Mouse (Mus musculus): Measurements from ENCODE around the gene Tsga10ip. TPM values are rescaled to one million over a fixed set of nuclear protein-coding genes. Genes with fewer than 3 reads are reported as not detected.

Gene Tsga10ip
- polyA plus RNA-seq, 2 experiments, result 0.14 TPM; not detected in 1

- ATAC-seq (ENCODE audit: low FRiP score, low read depth), result no peak
Measured at GRCm38 (mm10) chr19:5367053-5367359, 35.3 kb downstream of the Tsga10ip start, which contains the start of gene Banf1. TSS of gene Banf1 (minus strand) at chr19:5367168.

DNA sequence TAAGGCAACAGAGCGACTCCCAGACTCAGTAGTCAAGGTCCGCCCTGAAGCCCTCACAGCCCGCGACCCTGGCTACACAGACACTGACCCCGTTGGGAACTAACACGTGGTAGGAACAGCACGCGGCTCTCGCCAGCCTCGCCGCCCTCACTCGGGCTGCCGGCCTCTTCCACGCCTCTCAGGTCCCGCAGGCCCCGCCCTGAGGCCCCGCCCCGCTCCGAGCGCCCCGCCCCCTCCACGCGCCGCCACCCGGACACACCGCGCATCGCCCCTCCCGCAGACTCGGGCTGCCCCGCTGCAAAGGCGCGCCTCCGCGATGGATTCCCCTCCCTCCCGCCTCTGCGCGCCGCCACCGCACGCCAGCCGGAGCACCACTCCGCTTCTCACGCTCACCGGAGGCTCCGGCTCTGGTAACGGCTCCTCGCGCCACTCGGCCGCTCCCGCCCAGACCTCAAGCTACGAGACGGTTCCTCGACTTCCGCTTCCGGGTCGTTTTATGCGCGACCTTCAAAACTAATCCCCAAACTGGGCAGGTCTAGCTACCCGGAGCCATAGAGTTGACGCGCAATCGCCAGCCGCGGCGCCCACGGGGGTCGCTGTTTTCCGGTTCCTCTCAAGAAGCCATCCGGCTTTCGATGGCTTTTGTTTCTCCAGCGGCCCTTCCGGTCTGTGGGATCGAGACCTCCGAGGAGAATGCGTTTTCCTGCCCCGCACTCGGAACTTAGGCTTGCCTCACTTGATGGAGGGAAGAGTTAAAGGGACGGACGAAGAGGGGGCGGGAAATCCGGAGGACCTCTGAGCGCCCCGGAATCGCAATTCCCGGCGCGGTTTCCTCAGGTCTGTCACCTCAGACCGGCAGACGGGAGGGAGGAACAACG is 35.9 kb downstream of the Tsga10ip start, which contains the start of gene Eif1ad:
Gene Eif1ad, plus strand, starts transcription at position 567 of the 878 bp plus-strand sequence.
- Histone ChIP-seq H3K9me3 (ENCODE audit: control insufficient read depth, low read length) (no peaks in the 10 kb centered on the region), H3K36me3 (ENCODE audit: control insufficient read depth, insufficient read depth, low read length) (peaks cover 53% of the 10 kb centered on the region), H3K9ac (ENCODE audit: low read depth, low read length, severe bottlenecking) (peak within 1 kb of the TSS; percentile 66), H3K4me3 (replicated peaks; ENCODE audit: low read length) (peak within 1 kb of the TSS; percentile 94), H3K27ac (replicated peaks; ENCODE audit: low read depth, low read length) (peak within 1 kb of the TSS; percentile 83), H3K4me2 (replicated peaks; ENCODE audit: low read depth, low read length, severe bottlenecking) (peak within 1 kb of the TSS; percentile 94), H3K27me3 (ENCODE audit: control insufficient read depth, insufficient read depth, low read length) (no peaks in the 10 kb centered on the region), H3K4me1 (ENCODE audit: control insufficient read depth, insufficient read depth, low read length) (peaks cover 14% of the 10 kb centered on the region)
- ATAC-seq (ENCODE audit: low FRiP score, low read depth) (peak; percentile 96), DNase-seq (ENCODE audit: low spot score) (peak; percentile 97)
- WGBS, result under 1% methylated on average over 67 of the region's 92 CpGs
- TF ChIP-seq POLR2A (IDR thresholded peaks at IDR 0.05; ENCODE audit: borderline replicate concordance, extremely low read depth, insufficient read depth, insufficient read length), result peak; percentile 75; the same call in 1 of the 2 replicates

More at GRCm38 (mm10) chr19:5367053-5367359, 35.3 kb downstream of the Tsga10ip start, which contains the start of gene Banf1:
- peaks cover 14% of the 10 kb centered on the region for H3K4me1 ChIP-seq (ENCODE audit: control insufficient read depth, insufficient read depth, low read length)
- H3K9ac ChIP-seq (ENCODE audit: low read depth, low read length, severe bottlenecking), result peak within 1 kb of the TSS; percentile 66
- peak within 1 kb of the TSS; percentile 94 for H3K4me3 ChIP-seq (replicated peaks; ENCODE audit: low read length)
- H3K36me3 ChIP-seq (ENCODE audit: control insufficient read depth, insufficient read depth, low read length), result peaks cover 59% of the 10 kb centered on the region
- DNase-seq (ENCODE audit: low spot score), result no peak
- H3K4me2 ChIP-seq (replicated peaks; ENCODE audit: low read depth, low read length, severe bottlenecking), result peak within 1 kb of the TSS; percentile 94
- H3K27me3 ChIP-seq (ENCODE audit: control insufficient read depth, insufficient read depth, low read length), result no peaks in the 10 kb centered on the region
- peak within 1 kb of the TSS; percentile 83 for H3K27ac ChIP-seq (replicated peaks; ENCODE audit: low read depth, low read length)
- TF ChIP-seq POLR2A (IDR thresholded peaks at IDR 0.05; ENCODE audit: borderline replicate concordance, extremely low read depth, insufficient read depth, insufficient read length), result no peak
- under 1% methylated on average over 33 of the region's 33 CpGs for WGBS
- no peaks in the 10 kb centered on the region for H3K9me3 ChIP-seq (ENCODE audit: control insufficient read depth, low read length)

- H3K27me3 ChIP-seq (ENCODE audit: control insufficient read depth, insufficient read depth, low read length), result no peaks in the 10 kb centered on the region
- 17% methylated on average over 11 of the region's 11 CpGs for WGBS
- peaks cover 48% of the 10 kb centered on the region for H3K36me3 ChIP-seq (ENCODE audit: control insufficient read depth, insufficient read depth, low read length)
- H3K4me2 ChIP-seq (replicated peaks; ENCODE audit: low read depth, low read length, severe bottlenecking), result peak overlapping the region; percentile 94
- H3K9me3 ChIP-seq (ENCODE audit: control insufficient read depth, low read length), result no peaks in the 10 kb centered on the region
- ATAC-seq (ENCODE audit: low FRiP score, low read depth) (no peak), DNase-seq (ENCODE audit: low spot score) (no peak)
- no peak for TF ChIP-seq POLR2A (IDR thresholded peaks at IDR 0.05; ENCODE audit: borderline replicate concordance, extremely low read depth, insufficient read depth, insufficient read length)
- peak overlapping the region; percentile 94 for H3K4me3 ChIP-seq (replicated peaks; ENCODE audit: low read length)
- no peak overlapping the region for H3K27ac ChIP-seq (replicated peaks; ENCODE audit: low read depth, low read length)
- H3K4me1 ChIP-seq (ENCODE audit: control insufficient read depth, insufficient read depth, low read length), result peaks cover 14% of the 10 kb centered on the region
- H3K9ac ChIP-seq (ENCODE audit: low read depth, low read length, severe bottlenecking), result peak overlapping the region; percentile 66
Measured at GRCm38 (mm10) chr19:5365751-5366150, 36.6 kb downstream of the Tsga10ip start.

DNA sequence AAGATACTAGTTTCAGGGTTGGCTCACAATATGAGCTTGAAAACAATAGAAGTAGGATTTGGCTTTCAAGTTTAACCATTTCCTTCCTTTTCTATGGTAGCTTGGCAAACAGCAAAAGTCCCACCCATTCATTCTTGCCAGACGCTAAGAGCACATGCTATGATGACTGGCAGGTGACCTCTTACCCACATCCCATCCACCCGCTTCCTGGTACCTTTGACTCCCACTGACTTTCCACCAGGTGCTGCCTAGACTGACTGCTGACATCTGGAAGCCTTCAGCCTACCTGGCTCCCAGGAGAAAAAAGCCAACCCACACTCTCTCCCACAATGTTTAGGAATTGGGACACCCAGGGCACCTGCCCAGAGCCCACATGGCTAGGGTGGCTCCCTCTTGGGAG is 38.2 kb downstream of the Tsga10ip start:
- Histone ChIP-seq H3K4me2 (replicated peaks; ENCODE audit: low read depth, low read length, severe bottlenecking) (no peak overlapping the region), H3K4me3 (replicated peaks; ENCODE audit: low read length) (no peak overlapping the region), H3K27ac (replicated peaks; ENCODE audit: low read depth, low read length) (no peak overlapping the region), H3K27me3 (ENCODE audit: control insufficient read depth, insufficient read depth, low read length) (no peaks in the 10 kb centered on the region), H3K9me3 (ENCODE audit: control insufficient read depth, low read length) (no peaks in the 10 kb centered on the region), H3K9ac (ENCODE audit: low read depth, low read length, severe bottlenecking) (no peak overlapping the region), H3K4me1 (ENCODE audit: control insufficient read depth, insufficient read depth, low read length) (peaks cover 14% of the 10 kb centered on the region), H3K36me3 (ENCODE audit: control insufficient read depth, insufficient read depth, low read length) (peaks cover 32% of the 10 kb centered on the region)
- ATAC-seq (ENCODE audit: low FRiP score, low read depth) (no peak), DNase-seq (ENCODE audit: low spot score) (no peak)
- WGBS, result 78% methylated on average over 2 of the region's 2 CpGs
- TF ChIP-seq POLR2A (IDR thresholded peaks at IDR 0.05; ENCODE audit: borderline replicate concordance, extremely low read depth, insufficient read depth, insufficient read length), result no peak

- H3K4me2 ChIP-seq (replicated peaks; ENCODE audit: low read depth, low read length, severe bottlenecking), result no peak overlapping the region
- no peak overlapping the region for H3K27ac ChIP-seq (replicated peaks; ENCODE audit: low read depth, low read length)
- H3K36me3 ChIP-seq (ENCODE audit: control insufficient read depth, insufficient read depth, low read length), result peaks cover 22% of the 10 kb centered on the region
- ATAC-seq (ENCODE audit: low FRiP score, low read depth), result no peak
- H3K27me3 ChIP-seq (ENCODE audit: control insufficient read depth, insufficient read depth, low read length), result no peaks in the 10 kb centered on the region
- peaks cover 6% of the 10 kb centered on the region; the same call in 1 of the 2 replicates for H3K4me1 ChIP-seq (ENCODE audit: control insufficient read depth, insufficient read depth, low read length)
- no peak for DNase-seq (ENCODE audit: low spot score)
- H3K4me3 ChIP-seq (replicated peaks; ENCODE audit: low read length), result no peak overlapping the region
- WGBS, result 84% methylated on average over 2 of the region's 2 CpGs
- TF ChIP-seq POLR2A (IDR thresholded peaks at IDR 0.05; ENCODE audit: borderline replicate concordance, extremely low read depth, insufficient read depth, insufficient read length), result no peak
- no peak overlapping the region for H3K9ac ChIP-seq (ENCODE audit: low read depth, low read length, severe bottlenecking)
- H3K9me3 ChIP-seq (ENCODE audit: control insufficient read depth, low read length), result no peaks in the 10 kb centered on the region
Measured at GRCm38 (mm10) chr19:5362186-5362585, 40.1 kb downstream of the Tsga10ip start.

All from limb, embryonic 14.5 days (tissue).